Mouse (Mus musculus) MEL (cell line): ENCODE measurements around the gene Wdr60.

Source experiments
- CTCF ChIP-seq, 3 experiments: IDR thresholded peaks in 2 of 3; conservative IDR thresholded peaks in 1 of 3; 2 replicates each; pipeline ENCODE4 v1.5.1; 2011 to 2012; ENCODE audit warnings: low read length in 3 of 3, low read depth in 2 of 3, mild to moderate bottlenecking in 2 of 3, improper control_type of control experiment in 1 of 3, inconsistent platforms in 1 of 3, mixed read lengths in 1 of 3, moderate library complexity in 1 of 3; ENCODE audit not compliant: control insufficient read depth in 1 of 3, insufficient read depth in 1 of 3, poor library complexity in 1 of 3, severe bottlenecking in 1 of 3
- EP300 ChIP-seq, 2 experiments: IDR thresholded peaks; 2 replicates each; pipeline ENCODE4 v1.6.1; 2011; ENCODE audit warnings: improper control_type of control experiment in 2 of 2, low read length in 2 of 2, low read depth in 1 of 2, mild to moderate bottlenecking in 1 of 2
- POLR2AphosphoS2 ChIP-seq: IDR thresholded peaks from 2 replicates; pipeline ENCODE4 v1.6.1; 2011; ENCODE audit warnings: low read length, improper control_type of control experiment

- no peak for TF ChIP-seq POLR2AphosphoS2
- no peak for TF ChIP-seq EP300 (IDR thresholded peaks at IDR 0.05; ENCODE audit: low read depth in 1 of 2, low read length in 2 of 2)
- TF ChIP-seq CTCF (IDR thresholded peaks at IDR 0.05 in 2 of 3, conservative IDR thresholded peaks at IDR 0.05 in 1 of 3; ENCODE audit: control insufficient read depth in 1 of 3, insufficient read depth in 1 of 3, low read depth in 2 of 3, low read length in 3 of 3, poor library complexity in 1 of 3, severe bottlenecking in 1 of 3): no peak
Observed at GRCm38 (mm10) chr12:116165368-116165767, 97.5 kb downstream of the Wdr60 start.
